Mouse (Mus musculus) heart, embryonic 14.5 days (tissue): ENCODE measurements at regions not wholly inside any gene's neighbourhood (a gene's known extent, or its start where the extent isn't known, plus 50 kb on each side); places are given as distances from the start of the nearest gene placed in this dataset.

Experiments used
- ATAC-seq: fragments of 200-750 bp; cut with Nextera tagmentation; 2 replicates; pipeline ENCODE4 v1.8.0; 2017; ENCODE audit warnings: low read depth, moderate TSS enrichment; ENCODE audit not compliant: insufficient number of reproducible peaks, insufficient read depth, low FRiP score
- H3K27ac ChIP-seq, 2 experiments: fragments of 200-500 bp in 1 of 2; fragments of 300-500 bp in 1 of 2; sonication (generic) in 1 of 2; replicated peaks in 1 of 2; 2 replicates each; pipeline ENCODE4 v1.5.1; 2012 to 2014; ENCODE audit warnings: low read depth in 2 of 2, low read length in 2 of 2, control low read depth in 1 of 2, mild to moderate bottlenecking in 1 of 2, mixed read lengths in 1 of 2; ENCODE audit not compliant: control insufficient read depth in 1 of 2, insufficient read depth in 1 of 2
- H3K27me3 ChIP-seq: fragments of 300-500 bp; sonication (generic); 2 replicates; pipeline ENCODE4 v1.6.1; 2014; ENCODE audit warnings: mild to moderate bottlenecking, low read length, control low read depth; ENCODE audit not compliant: control insufficient read depth, insufficient read depth
- H3K36me3 ChIP-seq: fragments of 300-500 bp; sonication (generic); 2 replicates; pipeline ENCODE4 v1.6.1; 2014; ENCODE audit warnings: mild to moderate bottlenecking, control low read depth, low read length, mixed read lengths; ENCODE audit not compliant: control insufficient read depth, insufficient read depth
- H3K4me1 ChIP-seq, 2 experiments: fragments of 200-500 bp in 1 of 2; fragments of 300-500 bp in 1 of 2; sonication (generic) in 1 of 2; 2 replicates each; pipeline ENCODE4 v1.6.1; 2012 to 2014; ENCODE audit warnings: low read length in 2 of 2, control low read depth in 1 of 2, mixed read lengths in 1 of 2; ENCODE audit not compliant: control insufficient read depth in 2 of 2, insufficient read depth in 2 of 2
- H3K4me2 ChIP-seq: fragments of 300-500 bp; sonication (generic); 2 replicates; pipeline ENCODE4 v1.6.1; 2014; ENCODE audit warnings: mild to moderate bottlenecking, low read length
- H3K4me3 ChIP-seq, 2 experiments: fragments of 200-500 bp in 1 of 2; fragments of 300-500 bp in 1 of 2; sonication (generic) in 1 of 2; 2 replicates each; pipeline ENCODE4 v1.5.1; 2012 to 2014; ENCODE audit warnings: low read length in 2 of 2, mild to moderate bottlenecking in 2 of 2, control low read depth in 1 of 2, low read depth in 1 of 2, moderate library complexity in 1 of 2; ENCODE audit not compliant: control insufficient read depth in 1 of 2, insufficient read depth in 1 of 2
- H3K9ac ChIP-seq: fragments of 300-500 bp; sonication (generic); 2 replicates; pipeline ENCODE4 v1.6.1; 2014; ENCODE audit warnings: mild to moderate bottlenecking, low read length
- H3K9me3 ChIP-seq: fragments of 300-500 bp; sonication (generic); 2 replicates; pipeline ENCODE4 v1.6.1; 2016; ENCODE audit warnings: low read length, control low read depth; ENCODE audit not compliant: control insufficient read depth
- WGBS: fragments of 180-500 bp; shearing (Covaris S2); extraction: QIAGEN DNeasy Blood & Tissue Kit; methylation state at CpG from one replicate; pipeline ENCODE4 v1.1.7; 2014; 5-methylcytosine and 5-hydroxymethylcytosine counted together

- Histone ChIP-seq H3K36me3 (no peaks in the 10 kb centered on the region), H3K9me3 (no peaks in the 10 kb centered on the region), H3K4me1 (peaks cover 0 to 3% of the 10 kb centered on the region in 2 experiments; a peak in 1 of 4 replicates), H3K9ac (no peak overlapping the region), H3K4me3 (no peak overlapping the region), H3K4me2 (no peak overlapping the region), H3K27ac (no peak overlapping the region), H3K27me3 (no peaks in the 10 kb centered on the region)
- WGBS = 52% methylated on average over 11 of the region's 11 CpGs
- ATAC-seq = no peak
These were observed 77.9 kb upstream of the Pmfbp1 start for GRCm38 (mm10) chr8:109415906-109416305.

- Histone ChIP-seq H3K9ac (no peak overlapping the region), H3K9me3 (no peaks in the 10 kb centered on the region), H3K27me3 (no peaks in the 10 kb centered on the region), H3K36me3 (no peaks in the 10 kb centered on the region), H3K27ac (no peak overlapping the region), H3K4me3 (no peak overlapping the region), H3K4me2 (no peak overlapping the region), H3K4me1 (peaks cover 0 to 3% of the 10 kb centered on the region in 2 experiments; a peak in 1 of 4 replicates)
- 76% methylated on average over 17 of the region's 17 CpGs for WGBS
- no peak for ATAC-seq
These were observed 77.3 kb upstream of the Pmfbp1 start for GRCm38 (mm10) chr8:109416327-109417100.

GRCm38 (mm10) chr8:109417222-109417621 lies 76.6 kb upstream of the Pmfbp1 start:
- 34% methylated on average over 5 of the region's 5 CpGs for WGBS
- no peak for ATAC-seq
- no peak overlapping the region for H3K4me2 ChIP-seq
- no peaks in the 10 kb centered on the region for H3K36me3 ChIP-seq
- H3K27ac ChIP-seq = no peak overlapping the region
- H3K9me3 ChIP-seq = no peaks in the 10 kb centered on the region
- peaks cover 0 to 3% of the 10 kb centered on the region in 2 experiments; a peak in 1 of 4 replicates for H3K4me1 ChIP-seq
- no peak overlapping the region for H3K9ac ChIP-seq
- H3K27me3 ChIP-seq = no peaks in the 10 kb centered on the region
- no peak overlapping the region for H3K4me3 ChIP-seq

- Histone ChIP-seq H3K27me3 (no peaks in the 10 kb centered on the region), H3K36me3 (no peaks in the 10 kb centered on the region), H3K9ac (no peak overlapping the region), H3K4me3 (no peak overlapping the region), H3K4me2 (peak overlapping the region; percentile 52), H3K27ac (no peak overlapping the region), H3K4me1 (peaks cover 0 to 3% of the 10 kb centered on the region in 2 experiments; a peak in 1 of 4 replicates), H3K9me3 (no peaks in the 10 kb centered on the region)
- WGBS = 14% methylated on average over 12 of the region's 12 CpGs
- ATAC-seq = no peak
These were observed 75.9 kb upstream of the Pmfbp1 start for GRCm38 (mm10) chr8:109417971-109418370.

GRCm38 (mm10) chr8:109419029-109419596 lies 74.7 kb upstream of the Pmfbp1 start:
- H3K4me2 ChIP-seq = no peak overlapping the region
- ATAC-seq = no peak
- WGBS = 49% methylated on average over 4 of the region's 4 CpGs
- no peaks in the 10 kb centered on the region for H3K36me3 ChIP-seq
- no peak overlapping the region for H3K27ac ChIP-seq
- H3K9me3 ChIP-seq = no peaks in the 10 kb centered on the region
- no peak overlapping the region for H3K4me3 ChIP-seq
- no peaks in the 10 kb centered on the region for H3K27me3 ChIP-seq
- peaks cover 0 to 3% of the 10 kb centered on the region in 2 experiments; a peak in 1 of 4 replicates for H3K4me1 ChIP-seq
- no peak overlapping the region for H3K9ac ChIP-seq

GRCm38 (mm10) chr8:109424004-109424403 lies 69.8 kb upstream of the Pmfbp1 start:
- 64% methylated on average over 5 of the region's 5 CpGs for WGBS
- no peaks in the 10 kb centered on the region for H3K9me3 ChIP-seq

GRCm38 (mm10) chr8:109428551-109428950 lies 65.3 kb upstream of the Pmfbp1 start:
- WGBS = 78% methylated on average over 9 of the region's 9 CpGs
- ATAC-seq = no peak
- H3K9me3 ChIP-seq = no peaks in the 10 kb centered on the region

More at GRCm38 (mm10) chr8:109424004-109424403, 69.8 kb upstream of the Pmfbp1 start:
- Histone ChIP-seq H3K36me3 (no peaks in the 10 kb centered on the region), H3K27me3 (no peaks in the 10 kb centered on the region), H3K4me1 (no peaks in the 10 kb centered on the region), H3K4me3 (no peak overlapping the region), H3K9ac (no peak overlapping the region), H3K27ac (no peak overlapping the region), H3K4me2 (no peak overlapping the region)
- no peak for ATAC-seq

More at GRCm38 (mm10) chr8:109428551-109428950, 65.3 kb upstream of the Pmfbp1 start:
- Histone ChIP-seq H3K27ac (no peak overlapping the region), H3K4me1 (no peaks in the 10 kb centered on the region), H3K27me3 (no peaks in the 10 kb centered on the region), H3K36me3 (no peaks in the 10 kb centered on the region), H3K4me2 (no peak overlapping the region), H3K9ac (no peak overlapping the region), H3K4me3 (no peak overlapping the region)
